Mouse (Mus musculus) gastrocnemius, adult 18-20 months (tissue): ENCODE measurements at regions not wholly inside any gene's neighbourhood (a gene's known extent, or its start where the extent isn't known, plus 50 kb on each side); places are given as distances from the start of the nearest gene placed in this dataset.
A peak's percentile ranks its signal among the peaks of the same experiment; 100 is the strongest.

ENCODE experiments used
- DNase-seq: peaks from one replicate; pipeline ENCODE4 v3.0.0; 2021; ENCODE audit warnings: low spot score

- DNase-seq: no peak
Measured at GRCm38 (mm10) chr2:128473241-128473954, 117.6 kb upstream of the Spdye4c start.

- DNase-seq: no peak
Measured at GRCm38 (mm10) chr2:128473997-128474396, 117.0 kb upstream of the Spdye4c start.

GRCm38 (mm10) chr2:128477242-128477641 is 113.8 kb upstream of the Spdye4c start:
- no peak for DNase-seq

GRCm38 (mm10) chr2:128491217-128491877 is 99.7 kb upstream of the Spdye4c start:
- DNase-seq: no peak

- DNase-seq: no peak
Measured at GRCm38 (mm10) chr2:128493871-128494270, 97.1 kb upstream of the Spdye4c start.

- no peak for DNase-seq
Measured at GRCm38 (mm10) chr2:128497891-128498290, 93.1 kb upstream of the Spdye4c start.

GRCm38 (mm10) chr2:128498611-128499010 is 92.4 kb upstream of the Spdye4c start:
- DNase-seq: no peak

- no peak for DNase-seq
Measured at GRCm38 (mm10) chr2:128499575-128500184, 91.3 kb upstream of the Spdye4c start.

GRCm38 (mm10) chr2:128502676-128503075 is 88.3 kb upstream of the Spdye4c start:
- DNase-seq: no peak

- peak; percentile 28 for DNase-seq
Measured at GRCm38 (mm10) chr2:128503136-128503935, 87.7 kb upstream of the Spdye4c start.

GRCm38 (mm10) chr2:128507591-128508243 is 83.3 kb upstream of the Spdye4c start:
- DNase-seq: no peak

- no peak for DNase-seq
Measured at GRCm38 (mm10) chr2:128508244-128508605, 82.8 kb upstream of the Spdye4c start.

GRCm38 (mm10) chr2:128511291-128511690 is 79.7 kb upstream of the Spdye4c start:
- no peak for DNase-seq

- no peak for DNase-seq
Measured at GRCm38 (mm10) chr2:128512852-128513251, 78.2 kb upstream of the Spdye4c start.

- no peak for DNase-seq
Measured at GRCm38 (mm10) chr2:128514463-128515290, 76.3 kb upstream of the Spdye4c start.

GRCm38 (mm10) chr2:128515701-128516100 is 75.3 kb upstream of the Spdye4c start:
- DNase-seq: no peak

GRCm38 (mm10) chr2:128516694-128517093 is 74.3 kb upstream of the Spdye4c start:
- no peak for DNase-seq

- no peak for DNase-seq
Measured at GRCm38 (mm10) chr2:128518142-128518541, 72.9 kb upstream of the Spdye4c start.

GRCm38 (mm10) chr2:128521701-128522443 is 69.1 kb upstream of the Spdye4c start:
- no peak for DNase-seq
